Mouse (Mus musculus): ENCODE results near the gene Gtf2ird2.

DNA sequence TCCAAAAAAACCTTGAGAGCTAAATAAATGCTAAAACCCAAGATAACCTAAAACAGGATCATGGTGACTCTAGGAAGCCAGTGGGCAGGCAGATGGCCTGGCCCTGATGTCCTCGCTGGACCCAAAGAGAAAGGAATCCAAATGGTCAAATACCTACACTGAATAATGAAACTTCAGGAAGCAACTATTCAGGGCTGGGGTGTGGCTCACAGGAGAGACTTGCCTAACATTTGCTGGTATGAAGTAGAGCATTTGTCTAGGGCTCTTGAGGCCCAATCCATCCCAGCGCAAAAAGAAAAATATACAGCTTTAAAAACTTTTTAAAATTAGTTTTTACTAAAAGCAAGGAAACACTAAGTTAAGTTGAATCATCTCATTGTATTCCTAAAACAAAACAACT lies 75.1 kb downstream of the Gtf2ird2 start:
- TF ChIP-seq CTCF (IDR thresholded peaks at IDR 0.05; ENCODE audit: borderline replicate concordance, insufficient read depth, low read depth, low read length) (no peak), POLR2A (IDR thresholded peaks at IDR 0.05; ENCODE audit: borderline replicate concordance, insufficient read depth, low read length) (no peak)
